Mouse (Mus musculus): Measurements from ENCODE around the gene Slc32a1.
A peak's percentile ranks its signal among the peaks of the same experiment; 100 is the strongest.

DNA sequence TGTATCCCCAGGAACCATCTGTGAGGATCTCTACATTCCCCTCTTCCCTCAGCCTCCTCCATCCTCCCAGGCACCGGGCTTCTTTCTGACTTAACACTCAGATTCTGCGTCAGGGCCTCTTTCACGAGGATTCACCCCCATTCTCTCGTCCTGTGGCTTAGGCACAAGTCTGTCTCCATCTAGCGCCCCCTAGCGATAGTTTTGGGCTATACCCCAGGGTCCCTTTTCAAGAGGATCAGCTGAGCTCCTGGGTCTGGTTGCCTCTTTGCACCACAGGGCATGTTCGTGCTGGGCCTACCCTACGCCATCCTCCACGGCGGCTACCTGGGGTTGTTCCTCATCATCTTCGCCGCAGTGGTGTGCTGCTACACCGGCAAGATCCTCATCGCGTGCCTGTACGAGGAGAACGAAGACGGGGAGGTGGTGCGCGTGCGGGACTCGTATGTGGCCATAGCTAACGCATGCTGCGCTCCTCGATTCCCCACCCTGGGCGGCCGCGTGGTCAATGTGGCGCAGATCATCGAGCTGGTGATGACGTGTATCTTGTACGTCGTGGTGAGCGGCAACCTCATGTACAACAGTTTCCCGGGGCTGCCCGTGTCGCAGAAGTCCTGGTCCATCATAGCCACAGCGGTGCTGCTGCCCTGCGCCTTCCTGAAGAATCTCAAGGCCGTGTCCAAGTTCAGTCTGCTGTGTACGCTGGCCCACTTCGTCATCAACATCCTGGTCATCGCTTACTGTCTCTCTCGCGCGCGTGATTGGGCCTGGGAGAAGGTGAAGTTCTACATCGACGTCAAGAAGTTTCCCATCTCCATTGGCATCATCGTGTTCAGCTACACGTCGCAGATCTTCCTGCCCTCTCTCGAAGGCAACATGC lies 3.2 kb downstream of the Slc32a1 start:
- peak; percentile 90 for TF ChIP-seq CTCF (IDR thresholded peaks at IDR 0.05; ENCODE audit: low read depth, low read length)
- no peak for TF ChIP-seq POLR2A (IDR thresholded peaks at IDR 0.05; ENCODE audit: borderline replicate concordance, low read depth, low read length)
